Mouse (Mus musculus): ENCODE data around the gene Rpl35. TPM values are rescaled to one million over a fixed set of nuclear protein-coding genes. Genes with fewer than 3 reads are reported as not detected.
A peak's percentile ranks its signal among the peaks of the same experiment; 100 is the strongest.

The Rpl35 gene
- polyA plus RNA-seq, 1 experiment from 2014 or later = 1,016 TPM

DNA sequence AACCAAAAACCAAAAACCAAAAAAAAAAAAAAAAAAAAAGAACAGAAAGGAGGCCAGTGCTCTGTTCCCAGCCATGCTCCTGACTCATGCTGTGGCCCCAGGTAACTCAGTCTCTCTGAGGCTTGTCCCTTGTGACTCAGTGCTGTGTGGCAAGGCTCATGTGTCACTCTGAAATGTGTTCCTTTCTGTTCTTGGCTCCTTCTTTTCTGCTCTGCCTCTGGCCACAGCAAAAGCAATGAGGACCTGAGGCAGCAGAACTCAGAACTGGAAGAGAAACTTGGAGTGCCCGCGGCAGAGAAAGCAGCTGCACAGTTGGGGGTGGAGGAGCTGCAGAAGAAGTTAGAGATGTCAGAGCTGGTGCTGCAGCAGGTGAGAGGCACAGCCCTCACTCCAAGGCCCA is 31.3 kb downstream of the Rpl35 start:
- Histone ChIP-seq H3K36me3 (ENCODE audit: control insufficient read depth, insufficient read depth, low read length) (no peaks in the 10 kb centered on the region), H3K9me3 (ENCODE audit: control insufficient read depth, low read length) (no peaks in the 10 kb centered on the region), H3K4me2 (replicated peaks; ENCODE audit: low read depth, low read length) (no peak overlapping the region), H3K27ac (ENCODE audit: low read depth, low read length) (no peak overlapping the region), H3K9ac (ENCODE audit: low read depth, low read length) (no peak overlapping the region), H3K4me1 (replicated peaks; ENCODE audit: control insufficient read depth, insufficient read depth, low read length) (no peaks in the 10 kb centered on the region), H3K27me3 (ENCODE audit: control insufficient read depth, insufficient read depth, low read length) (no peaks in the 10 kb centered on the region), H3K4me3 (ENCODE audit: low read depth, low read length) (no peak overlapping the region)
- WGBS = 32% methylated on average over 2 of the region's 2 CpGs
- ATAC-seq (ENCODE audit: low FRiP score) (no peak), DNase-seq (ENCODE audit: low spot score) (no peak)

DNA sequence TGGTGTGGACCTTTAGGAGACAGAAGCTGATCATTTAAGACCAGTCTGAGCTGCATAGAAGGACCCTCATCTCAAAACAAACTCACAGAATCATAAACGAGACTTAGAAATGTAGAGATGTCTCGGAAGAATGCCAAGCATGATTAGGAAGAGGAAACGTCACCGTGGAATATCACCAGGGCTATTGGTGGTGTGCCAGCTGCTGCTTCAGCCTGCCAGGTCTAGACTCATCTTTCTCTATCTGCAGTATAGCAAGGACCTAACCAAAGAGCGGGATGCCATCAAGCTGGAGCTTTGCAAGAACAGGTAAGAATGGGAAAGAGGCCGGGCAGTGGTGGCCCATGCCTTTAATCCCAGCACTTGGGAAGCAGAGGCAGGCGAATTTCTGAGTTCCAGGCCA is 31.7 kb downstream of the Rpl35 start:
- no peak overlapping the region for H3K27ac ChIP-seq (ENCODE audit: low read depth, low read length)
- H3K9me3 ChIP-seq (ENCODE audit: control insufficient read depth, low read length) = no peaks in the 10 kb centered on the region
- no peaks in the 10 kb centered on the region for H3K27me3 ChIP-seq (ENCODE audit: control insufficient read depth, insufficient read depth, low read length)
- no peak overlapping the region for H3K4me2 ChIP-seq (replicated peaks; ENCODE audit: low read depth, low read length)
- DNase-seq (ENCODE audit: low spot score) (no peak), ATAC-seq (ENCODE audit: low FRiP score) (no peak)
- no peaks in the 10 kb centered on the region for H3K36me3 ChIP-seq (ENCODE audit: control insufficient read depth, insufficient read depth, low read length)
- H3K9ac ChIP-seq (ENCODE audit: low read depth, low read length) = no peak overlapping the region
- WGBS = 78% methylated on average over 7 of the region's 7 CpGs
- no peak overlapping the region for H3K4me3 ChIP-seq (ENCODE audit: low read depth, low read length)
- no peaks in the 10 kb centered on the region for H3K4me1 ChIP-seq (replicated peaks; ENCODE audit: control insufficient read depth, insufficient read depth, low read length)

DNA sequence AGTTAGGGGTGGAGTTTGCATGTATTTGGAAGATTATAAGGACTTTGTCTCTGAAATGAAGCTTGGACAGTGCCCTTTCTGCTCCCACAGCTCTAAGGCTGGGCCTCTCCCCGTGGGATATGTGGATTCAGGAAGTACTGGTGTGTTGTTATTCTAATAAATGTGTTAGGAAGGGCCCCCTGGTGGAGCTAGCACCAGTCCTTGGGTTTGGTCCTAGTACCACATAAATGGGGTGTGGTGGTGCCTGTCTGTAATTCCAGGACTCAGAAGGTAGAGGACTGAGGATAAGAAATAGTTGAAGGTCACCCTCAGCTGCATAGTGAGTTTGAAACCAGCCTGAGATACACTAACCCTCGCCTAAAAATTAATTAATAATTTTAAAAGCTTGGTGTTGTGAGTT is 32.2 kb downstream of the Rpl35 start:
- no peak for DNase-seq (ENCODE audit: low spot score)
- H3K36me3 ChIP-seq (ENCODE audit: control insufficient read depth, insufficient read depth, low read length) = no peaks in the 10 kb centered on the region
- H3K27ac ChIP-seq (ENCODE audit: low read depth, low read length) = no peak overlapping the region
- ATAC-seq (ENCODE audit: low FRiP score) = no peak
- H3K4me3 ChIP-seq (ENCODE audit: low read depth, low read length) = no peak overlapping the region
- H3K9ac ChIP-seq (ENCODE audit: low read depth, low read length) = no peak overlapping the region
- 20% methylated on average over 2 of the region's 2 CpGs for WGBS
- no peak overlapping the region for H3K4me2 ChIP-seq (replicated peaks; ENCODE audit: low read depth, low read length)
- no peaks in the 10 kb centered on the region for H3K9me3 ChIP-seq (ENCODE audit: control insufficient read depth, low read length)
- H3K27me3 ChIP-seq (ENCODE audit: control insufficient read depth, insufficient read depth, low read length) = no peaks in the 10 kb centered on the region
- H3K4me1 ChIP-seq (replicated peaks; ENCODE audit: control insufficient read depth, insufficient read depth, low read length) = no peaks in the 10 kb centered on the region

DNA sequence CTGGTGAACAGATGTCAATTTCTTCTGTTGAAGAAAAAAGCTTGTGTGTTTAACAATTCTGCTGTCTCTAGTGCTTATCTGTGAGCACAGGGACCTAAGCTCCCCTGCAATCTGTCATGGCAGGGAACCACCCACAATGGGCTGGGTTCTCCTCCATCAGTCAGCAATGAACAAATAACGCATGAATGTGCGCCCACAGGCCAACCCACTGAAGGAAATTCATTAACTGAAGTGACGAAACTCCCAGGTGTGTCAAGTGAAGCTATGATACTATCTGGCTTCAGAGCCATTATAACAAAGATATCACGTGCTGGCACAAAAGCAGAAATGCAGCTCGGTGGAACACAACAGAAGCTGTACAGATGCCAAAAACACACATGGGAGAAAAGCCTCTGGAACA is 35.4 kb downstream of the Rpl35 start:
- ATAC-seq (ENCODE audit: low FRiP score) (no peak), DNase-seq (ENCODE audit: low spot score) (no peak)
- WGBS = 86% methylated on average over 5 of the region's 5 CpGs

DNA sequence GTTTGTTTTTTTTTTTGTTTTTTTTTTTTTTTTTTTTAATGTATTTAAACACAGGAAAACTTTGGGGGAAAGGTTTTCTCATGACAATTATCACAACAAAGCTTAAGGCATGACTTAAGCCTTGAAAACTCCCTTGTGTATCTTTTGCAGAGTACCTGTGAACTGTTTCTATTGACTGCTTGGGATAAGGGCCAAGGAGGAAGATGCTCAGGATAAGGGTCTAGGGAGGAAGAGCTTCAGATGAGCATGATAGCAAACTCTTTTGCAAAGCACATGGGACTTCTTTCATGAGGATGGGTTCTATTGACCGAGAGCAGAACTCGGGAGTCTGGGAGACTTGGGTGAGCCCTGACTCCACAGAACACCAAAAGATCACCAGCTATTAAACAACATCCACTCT is 35.8 kb downstream of the Rpl35 start:
- H3K4me2 ChIP-seq (replicated peaks; ENCODE audit: low read depth, low read length) = no peak overlapping the region

More for the DNA sequence above, 35.4 kb downstream of the Rpl35 start:
- no peaks in the 10 kb centered on the region for H3K27me3 ChIP-seq (ENCODE audit: control insufficient read depth, insufficient read depth, low read length)
- H3K9ac ChIP-seq (ENCODE audit: low read depth, low read length) = no peak overlapping the region
- H3K27ac ChIP-seq (ENCODE audit: low read depth, low read length) = no peak overlapping the region
- no peaks in the 10 kb centered on the region for H3K36me3 ChIP-seq (ENCODE audit: control insufficient read depth, insufficient read depth, low read length)
- no peaks in the 10 kb centered on the region for H3K9me3 ChIP-seq (ENCODE audit: control insufficient read depth, low read length)
- no peaks in the 10 kb centered on the region for H3K4me1 ChIP-seq (replicated peaks; ENCODE audit: control insufficient read depth, insufficient read depth, low read length)
- H3K4me2 ChIP-seq (replicated peaks; ENCODE audit: low read depth, low read length) = no peak overlapping the region
- no peak overlapping the region for H3K4me3 ChIP-seq (ENCODE audit: low read depth, low read length)

DNA sequence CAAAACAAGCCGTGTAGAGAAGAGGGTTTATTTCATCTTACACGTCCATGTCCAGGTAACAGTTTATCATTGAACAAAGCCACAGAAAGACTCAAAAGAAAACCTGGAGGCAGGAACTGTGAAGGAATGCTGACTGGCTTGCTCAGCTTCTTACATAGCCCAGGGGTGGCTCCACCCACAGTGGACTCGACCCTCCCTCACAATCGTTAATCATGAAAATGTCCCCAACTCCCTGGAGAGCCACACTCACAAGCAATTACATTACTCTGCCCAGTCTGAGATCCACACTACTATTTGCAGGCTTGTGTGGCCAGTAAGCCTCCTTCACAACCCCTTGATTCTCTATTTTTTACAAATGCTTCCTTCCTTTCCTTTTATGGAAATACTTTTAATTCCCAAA is 41.2 kb downstream of the Rpl35 start:
- H3K4me3 ChIP-seq (ENCODE audit: low read depth, low read length) = no peak overlapping the region
- no peak overlapping the region for H3K9ac ChIP-seq (ENCODE audit: low read depth, low read length)
- WGBS = 48% methylated on average over 4 of the region's 4 CpGs
- no peaks in the 10 kb centered on the region for H3K27me3 ChIP-seq (ENCODE audit: control insufficient read depth, insufficient read depth, low read length)
- H3K9me3 ChIP-seq (ENCODE audit: control insufficient read depth, low read length) = no peaks in the 10 kb centered on the region
- H3K36me3 ChIP-seq (ENCODE audit: control insufficient read depth, insufficient read depth, low read length) = no peaks in the 10 kb centered on the region
- no peaks in the 10 kb centered on the region for H3K4me1 ChIP-seq (replicated peaks; ENCODE audit: control insufficient read depth, insufficient read depth, low read length)
- DNase-seq (ENCODE audit: low spot score) = peak; percentile 53
- H3K4me2 ChIP-seq (replicated peaks; ENCODE audit: low read depth, low read length) = no peak overlapping the region
- H3K27ac ChIP-seq (ENCODE audit: low read depth, low read length) = no peak overlapping the region
- no peak for ATAC-seq (ENCODE audit: low FRiP score)

More for the DNA sequence above, 35.8 kb downstream of the Rpl35 start:
- ATAC-seq (ENCODE audit: low FRiP score) (no peak), DNase-seq (ENCODE audit: low spot score) (no peak)
- H3K4me3 ChIP-seq (ENCODE audit: low read depth, low read length) = no peak overlapping the region
- WGBS = 100% methylated on average over 2 of the region's 2 CpGs
- H3K27me3 ChIP-seq (ENCODE audit: control insufficient read depth, insufficient read depth, low read length) = no peaks in the 10 kb centered on the region
- H3K9ac ChIP-seq (ENCODE audit: low read depth, low read length) = no peak overlapping the region
- H3K4me1 ChIP-seq (replicated peaks; ENCODE audit: control insufficient read depth, insufficient read depth, low read length) = no peaks in the 10 kb centered on the region
- no peak overlapping the region for H3K27ac ChIP-seq (ENCODE audit: low read depth, low read length)
- no peaks in the 10 kb centered on the region for H3K36me3 ChIP-seq (ENCODE audit: control insufficient read depth, insufficient read depth, low read length)
- H3K9me3 ChIP-seq (ENCODE audit: control insufficient read depth, low read length) = no peaks in the 10 kb centered on the region

DNA sequence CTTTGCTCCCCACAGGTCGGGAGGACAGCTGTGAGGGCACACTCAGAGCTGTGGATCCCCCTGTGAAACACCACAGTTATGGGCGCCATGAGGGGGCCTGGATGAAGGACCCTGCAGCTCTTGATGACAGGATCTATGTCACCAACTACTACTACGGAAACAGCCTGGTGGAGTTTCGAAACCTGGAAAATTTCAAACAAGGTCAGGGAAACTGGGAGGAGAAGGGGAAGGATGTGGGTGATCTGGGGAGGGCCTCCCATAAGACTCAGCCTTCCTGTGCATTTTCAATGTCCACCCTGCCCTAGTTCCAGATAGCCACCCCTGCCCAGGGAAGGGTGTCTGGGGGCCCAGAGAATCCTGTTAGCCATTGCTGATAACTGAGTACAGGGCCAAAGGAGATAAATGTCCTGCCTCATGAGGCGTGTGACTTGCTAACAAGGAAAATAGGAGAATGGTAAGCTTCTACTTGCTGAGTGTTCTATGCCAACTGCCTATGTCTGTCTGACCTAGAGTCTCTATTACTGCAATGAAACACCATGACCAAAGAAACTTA is 47.7 kb downstream of the Rpl35 start:
- H3K27ac ChIP-seq (ENCODE audit: low read depth, low read length) = no peak overlapping the region

DNA sequence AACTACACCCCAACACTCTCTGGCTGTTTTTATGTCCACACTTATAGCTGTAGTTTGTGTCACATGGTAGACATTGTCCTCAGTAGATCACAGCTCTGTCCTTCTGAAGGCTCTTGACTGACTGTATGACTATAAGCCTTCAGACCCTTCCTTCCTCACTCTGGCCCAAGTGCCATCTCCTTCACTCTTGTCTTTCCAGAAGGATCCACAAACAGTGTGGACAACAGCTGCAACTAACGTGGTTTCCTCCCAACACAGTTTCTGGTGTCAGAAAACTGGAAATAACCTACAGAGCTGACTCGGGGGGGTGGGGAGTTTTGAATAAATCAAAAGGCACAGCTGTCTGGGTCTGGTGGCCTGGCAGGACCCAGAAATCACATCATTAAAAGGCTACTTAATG is 49.4 kb downstream of the Rpl35 start:
- no peaks in the 10 kb centered on the region for H3K27me3 ChIP-seq (ENCODE audit: control insufficient read depth, insufficient read depth, low read length)
- H3K4me3 ChIP-seq (ENCODE audit: low read depth, low read length) = no peak overlapping the region
- ATAC-seq (ENCODE audit: low FRiP score) = no peak
- no peaks in the 10 kb centered on the region for H3K4me1 ChIP-seq (replicated peaks; ENCODE audit: control insufficient read depth, insufficient read depth, low read length)
- no peaks in the 10 kb centered on the region for H3K36me3 ChIP-seq (ENCODE audit: control insufficient read depth, insufficient read depth, low read length)
- H3K4me2 ChIP-seq (replicated peaks; ENCODE audit: low read depth, low read length) = no peak overlapping the region
- 82% methylated on average over 2 of the region's 2 CpGs for WGBS
- H3K9ac ChIP-seq (ENCODE audit: low read depth, low read length) = no peak overlapping the region
- no peak for DNase-seq (ENCODE audit: low spot score)
- H3K9me3 ChIP-seq (ENCODE audit: control insufficient read depth, low read length) = no peaks in the 10 kb centered on the region
- H3K27ac ChIP-seq (ENCODE audit: low read depth, low read length) = no peak overlapping the region

More for the DNA sequence above, 47.7 kb downstream of the Rpl35 start:
- H3K9ac ChIP-seq (ENCODE audit: low read depth, low read length) = no peak overlapping the region
- no peaks in the 10 kb centered on the region for H3K36me3 ChIP-seq (ENCODE audit: control insufficient read depth, insufficient read depth, low read length)
- no peaks in the 10 kb centered on the region for H3K9me3 ChIP-seq (ENCODE audit: control insufficient read depth, low read length)
- 84% methylated on average over 5 of the region's 5 CpGs for WGBS
- DNase-seq (ENCODE audit: low spot score) = no peak
- H3K4me3 ChIP-seq (ENCODE audit: low read depth, low read length) = no peak overlapping the region
- H3K4me2 ChIP-seq (replicated peaks; ENCODE audit: low read depth, low read length) = no peak overlapping the region
- no peaks in the 10 kb centered on the region for H3K4me1 ChIP-seq (replicated peaks; ENCODE audit: control insufficient read depth, insufficient read depth, low read length)
- ATAC-seq (ENCODE audit: low FRiP score) = no peak
- H3K27me3 ChIP-seq (ENCODE audit: control insufficient read depth, insufficient read depth, low read length) = no peaks in the 10 kb centered on the region

DNA sequence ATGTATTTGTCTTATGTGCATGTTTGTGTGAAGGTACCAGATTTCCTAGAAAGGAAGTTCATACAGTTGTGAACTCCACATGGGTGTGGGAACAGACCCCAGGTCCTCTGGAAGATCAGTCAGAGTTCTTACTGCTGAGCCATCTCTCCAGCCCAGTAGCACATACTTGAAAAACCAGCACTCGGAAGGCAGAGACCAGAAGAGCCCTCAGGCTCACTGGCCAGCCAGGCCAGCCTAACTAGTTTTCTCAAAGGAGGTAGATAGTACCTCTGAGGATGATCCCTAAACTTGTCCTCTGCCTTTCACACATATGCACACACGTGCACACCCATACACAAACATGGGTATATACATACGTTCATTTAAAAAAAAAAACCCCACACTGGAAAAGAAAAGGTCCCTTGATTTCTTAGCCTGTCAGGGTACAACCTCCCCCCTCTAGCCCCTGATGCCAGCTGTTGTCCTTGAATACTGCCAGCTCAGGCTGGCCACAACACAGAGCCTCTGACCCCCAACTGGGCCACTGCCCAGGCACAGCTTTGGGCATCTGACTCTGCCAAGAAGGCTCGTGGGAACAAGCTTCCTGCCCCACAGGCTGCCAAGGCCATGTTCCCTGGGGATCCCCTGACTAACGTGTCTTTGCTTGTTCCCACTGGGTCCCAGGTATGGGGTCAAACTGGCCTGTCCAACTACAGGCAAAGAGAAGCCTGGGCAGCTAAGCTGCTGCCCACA is 52.1 kb downstream of the Rpl35 start:
- no peaks in the 10 kb centered on the region for H3K4me1 ChIP-seq (replicated peaks; ENCODE audit: control insufficient read depth, insufficient read depth, low read length)
- WGBS = 81% methylated on average over 5 of the region's 5 CpGs

More for the DNA sequence above, 52.1 kb downstream of the Rpl35 start:
- Histone ChIP-seq H3K27me3 (ENCODE audit: control insufficient read depth, insufficient read depth, low read length) (no peaks in the 10 kb centered on the region), H3K4me3 (ENCODE audit: low read depth, low read length) (no peak overlapping the region), H3K27ac (ENCODE audit: low read depth, low read length) (no peak overlapping the region), H3K36me3 (ENCODE audit: control insufficient read depth, insufficient read depth, low read length) (no peaks in the 10 kb centered on the region), H3K9me3 (ENCODE audit: control insufficient read depth, low read length) (no peaks in the 10 kb centered on the region), H3K4me2 (replicated peaks; ENCODE audit: low read depth, low read length) (no peak overlapping the region), H3K9ac (ENCODE audit: low read depth, low read length) (no peak overlapping the region)
- no peak for DNase-seq (ENCODE audit: low spot score)
- ATAC-seq (ENCODE audit: low FRiP score) = no peak

Measured in hindbrain, embryonic 11.5 days (tissue).